Mouse (Mus musculus) hindbrain, embryonic 12.5 days (tissue): Measurements from ENCODE around the gene Olfr642. TPM values are rescaled to one million over a fixed set of nuclear protein-coding genes. Genes with fewer than 3 reads are reported as not detected.

Experiments
- ATAC-seq: fragments of 200-750 bp; cut with Nextera tagmentation; 2 replicates; pipeline ENCODE4 v1.8.0; 2017; ENCODE audit warnings: moderate TSS enrichment; ENCODE audit not compliant: low FRiP score
- H3K27ac ChIP-seq: fragments of 300-500 bp; sonication (generic); 2 replicates; pipeline ENCODE4 v1.5.1; 2016; ENCODE audit warnings: mild to moderate bottlenecking
- H3K27me3 ChIP-seq: fragments of 300-500 bp; sonication (generic); 2 replicates; pipeline ENCODE4 v1.6.1; 2016; ENCODE audit warnings: mild to moderate bottlenecking
- H3K36me3 ChIP-seq: fragments of 300-500 bp; sonication (generic); 2 replicates; pipeline ENCODE4 v1.6.1; 2016; ENCODE audit warnings: mild to moderate bottlenecking
- H3K4me1 ChIP-seq: fragments of 300-500 bp; sonication (generic); 2 replicates; pipeline ENCODE4 v1.6.1; 2016
- H3K4me2 ChIP-seq: fragments of 300-500 bp; sonication (generic); replicated peaks from 2 replicates; pipeline ENCODE4 v1.6.1; 2016; ENCODE audit warnings: mild to moderate bottlenecking
- H3K4me3 ChIP-seq: fragments of 300-500 bp; sonication (generic); 2 replicates; pipeline ENCODE4 v1.5.1; 2016; ENCODE audit warnings: mild to moderate bottlenecking
- H3K9ac ChIP-seq: fragments of 300-500 bp; sonication (generic); 2 replicates; pipeline ENCODE4 v1.6.1; 2016; ENCODE audit warnings: mild to moderate bottlenecking, moderate library complexity
- H3K9me3 ChIP-seq: fragments of 300-500 bp; sonication (generic); replicated peaks from 2 replicates; pipeline ENCODE4 v1.6.1; 2016; ENCODE audit warnings: mild to moderate bottlenecking
- polyA plus RNA-seq: library from polyadenylated mRNA; unstranded; fragments of >200 nt; fragmentation: Nextera tagmentation; extraction: Ambion mirVana; gene quantifications from 2 replicates; pipeline ENCODE4 v1.2.1, GENCODE M21; 2016

Gene Olfr642
- polyA plus RNA-seq, 1 experiment from 2014 or later, result not detected

DNA sequence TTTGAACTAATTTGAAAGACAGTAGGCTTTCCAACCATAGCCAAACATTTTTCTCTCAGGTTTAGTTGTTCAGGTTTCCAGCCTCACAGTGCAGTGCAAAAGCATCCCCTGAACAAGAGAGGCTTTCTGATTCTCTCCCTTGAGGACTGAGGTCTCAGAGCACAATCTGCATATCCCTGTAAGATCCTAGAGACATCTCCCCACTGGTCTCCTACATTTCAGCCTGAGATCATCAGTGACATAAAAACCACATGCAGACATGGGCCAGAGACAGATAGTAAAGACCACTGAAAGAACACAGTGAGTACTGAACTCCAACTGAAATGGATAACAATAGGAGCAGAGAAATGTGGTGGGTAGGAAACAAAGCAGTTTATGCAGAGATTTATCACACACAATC lies 54.0 kb downstream of the Olfr642 start, which contains the start of gene Olfr638:
TSS of gene Olfr638 (plus strand) at position 301 of the 400 bp plus-strand sequence.
- no peak within 1 kb of the TSS for H3K4me3 ChIP-seq
- H3K4me2 ChIP-seq, result no peak within 1 kb of the TSS
- H3K27me3 ChIP-seq, result no peaks in the 10 kb centered on the region
- H3K9ac ChIP-seq, result no peak within 1 kb of the TSS
- H3K27ac ChIP-seq, result no peak within 1 kb of the TSS
- no peaks in the 10 kb centered on the region for H3K36me3 ChIP-seq
- ATAC-seq, result no peak
- no peaks in the 10 kb centered on the region for H3K4me1 ChIP-seq
- no peaks in the 10 kb centered on the region for H3K9me3 ChIP-seq

Other genes starting within 250 kb of the Olfr642 start
- 799 and 940 TPM in 2 replicates for gene Hbb-bt, start 238.7 kb downstream of the Olfr642 start, polyA plus RNA-seq
- 613 and 772 TPM in 2 replicates for gene Hbb-bs, start 224.6 kb downstream of the Olfr642 start, polyA plus RNA-seq
- gene Hbb-bh2, start 212.1 kb downstream of the Olfr642 start, polyA plus RNA-seq, result not detected in 2 replicates
- 614 and 792 TPM in 2 replicates for gene Hbb-bh1, start 209.5 kb downstream of the Olfr642 start, polyA plus RNA-seq
- gene Hbb-y, start 199.4 kb downstream of the Olfr642 start, polyA plus RNA-seq, result 8,282 and 10,510 TPM in 2 replicates
- not detected in 2 replicates for gene Olfr66, start 166.4 kb downstream of the Olfr642 start, polyA plus RNA-seq
- not detected in 2 replicates for gene Olfr64, start 158.2 kb downstream of the Olfr642 start, polyA plus RNA-seq
- not detected in 2 replicates for gene Olfr65, start 149.2 kb downstream of the Olfr642 start, polyA plus RNA-seq
- gene Olfr631, start 123.8 kb downstream of the Olfr642 start, polyA plus RNA-seq, result not detected in 2 replicates
- not detected in 2 replicates for gene Olfr632, start 118.3 kb downstream of the Olfr642 start, polyA plus RNA-seq
- not detected in 2 replicates for gene Olfr633, start 108.2 kb downstream of the Olfr642 start, polyA plus RNA-seq
- not detected in 2 replicates for gene Olfr635, start 81.5 kb downstream of the Olfr642 start, polyA plus RNA-seq
- gene Olfr638, start 53.9 kb downstream of the Olfr642 start, polyA plus RNA-seq, result not detected in 2 replicates
- 0.04 TPM in 1 of 2 replicates, not detected in the other for gene Olfr639, start 35.4 kb downstream of the Olfr642 start, polyA plus RNA-seq
- not detected in 2 replicates for gene Olfr640, start 27.1 kb downstream of the Olfr642 start, polyA plus RNA-seq
- not detected in 2 replicates for gene Olfr641, start 17.2 kb downstream of the Olfr642 start, polyA plus RNA-seq
- gene 4930516K23Rik, start 8.8 kb upstream of the Olfr642 start, polyA plus RNA-seq, result not detected in 2 replicates
- not detected in 2 replicates for gene Olfr644, start 19.2 kb upstream of the Olfr642 start, polyA plus RNA-seq
- not detected in 2 replicates for gene Olfr645, start 32.8 kb upstream of the Olfr642 start, polyA plus RNA-seq
- gene Olfr646, start 52.2 kb upstream of the Olfr642 start, polyA plus RNA-seq, result not detected in 2 replicates
- not detected in 2 replicates for gene Ubqln5, start 77.2 kb upstream of the Olfr642 start, polyA plus RNA-seq
- gene Olfr643, start 84.7 kb upstream of the Olfr642 start, polyA plus RNA-seq, result not detected in 2 replicates
- gene Ubqln3, start 90.6 kb upstream of the Olfr642 start, polyA plus RNA-seq, result not detected in 2 replicates
- gene Ubqlnl, start 97.9 kb upstream of the Olfr642 start, polyA plus RNA-seq, result not detected in 2 replicates
- not detected in 2 replicates for gene Olfm5, start 112.2 kb upstream of the Olfr642 start, polyA plus RNA-seq
- gene Olfr648, start 130.7 kb upstream of the Olfr642 start, polyA plus RNA-seq, result 0.56 and 0.83 TPM in 2 replicates
- gene Olfr649, start 143.3 kb upstream of the Olfr642 start, polyA plus RNA-seq, result not detected in 2 replicates
- gene Trim6, start 166.1 kb upstream of the Olfr642 start, polyA plus RNA-seq, result 1.7 and 1.8 TPM in 2 replicates
- 0.90 and 1.4 TPM in 2 replicates for gene Trim34a, start 191.8 kb upstream of the Olfr642 start, polyA plus RNA-seq
- gene Trim5, start 235.4 kb upstream of the Olfr642 start, polyA plus RNA-seq, result 0.07 and 0.14 TPM in 2 replicates